Mouse (Mus musculus): ENCODE results near the gene Cbfa2t3.

DNA sequence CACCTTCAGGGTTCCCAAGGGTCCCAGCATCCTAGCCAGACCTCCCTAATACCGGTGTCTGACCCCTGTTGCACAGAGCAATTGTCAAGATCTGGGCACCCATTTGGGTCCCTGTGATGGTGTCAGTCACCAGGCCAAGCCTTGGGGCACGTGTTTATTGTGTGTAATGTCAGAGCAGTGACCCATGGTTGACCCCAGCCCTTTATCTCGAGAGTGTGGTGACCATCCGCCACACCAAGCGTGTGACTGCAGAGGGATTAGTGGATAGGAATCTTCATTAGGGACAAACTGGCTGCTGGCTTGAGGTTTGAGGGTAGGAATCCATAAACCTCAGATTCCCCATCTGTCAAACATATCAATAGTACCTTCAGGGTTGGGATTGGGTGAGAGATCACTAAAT lies 29.5 kb downstream of the Cbfa2t3 start:
- no peak for TF ChIP-seq POLR2A (IDR thresholded peaks at IDR 0.05; ENCODE audit: extremely low read depth, insufficient read depth, low read length)
- TF ChIP-seq CTCF (IDR thresholded peaks at IDR 0.05; ENCODE audit: low read depth, low read length): no peak

Measured in liver, adult 2 months (tissue).